Mouse (Mus musculus) midbrain, embryonic 13.5 days (tissue): Measurements from ENCODE around the gene Lfng. TPM values are rescaled to one million over a fixed set of nuclear protein-coding genes. Genes with fewer than 3 reads are reported as not detected.
A peak's percentile ranks its signal among the peaks of the same experiment; 100 is the strongest.

Experiments used
- ATAC-seq: fragments of 200-750 bp; cut with Nextera tagmentation; 2 replicates; pipeline ENCODE4 v1.8.0; 2017; ENCODE audit warnings: mild to moderate bottlenecking, moderate TSS enrichment, moderate library complexity
- H3K27ac ChIP-seq: fragments of 300-500 bp; sonication (generic); 2 replicates; pipeline ENCODE4 v1.5.1; 2015; ENCODE audit warnings: inconsistent platforms, mild to moderate bottlenecking, moderate library complexity
- H3K27me3 ChIP-seq: fragments of 300-500 bp; sonication (generic); 2 replicates; pipeline ENCODE4 v1.6.1; 2015; ENCODE audit warnings: mild to moderate bottlenecking, inconsistent platforms
- H3K36me3 ChIP-seq: fragments of 300-500 bp; sonication (generic); 2 replicates; pipeline ENCODE4 v1.6.1; 2015; ENCODE audit warnings: mild to moderate bottlenecking, inconsistent platforms
- H3K4me1 ChIP-seq: fragments of 300-500 bp; sonication (generic); replicated peaks from 2 replicates; pipeline ENCODE4 v1.6.1; 2015; ENCODE audit warnings: inconsistent platforms
- H3K4me2 ChIP-seq: fragments of 300-500 bp; sonication (generic); replicated peaks from 2 replicates; pipeline ENCODE4 v1.6.1; 2015; ENCODE audit warnings: moderate library complexity, mild to moderate bottlenecking, inconsistent platforms
- H3K4me3 ChIP-seq: fragments of 300-500 bp; sonication (generic); replicated peaks from 2 replicates; pipeline ENCODE4 v1.5.1; 2015; ENCODE audit warnings: mild to moderate bottlenecking, inconsistent platforms
- H3K9ac ChIP-seq: fragments of 300-500 bp; sonication (generic); replicated peaks from 2 replicates; pipeline ENCODE4 v1.6.1; 2015; ENCODE audit warnings: mild to moderate bottlenecking, inconsistent platforms
- H3K9me3 ChIP-seq: fragments of 300-500 bp; sonication (generic); 2 replicates; pipeline ENCODE4 v1.6.1; 2016; ENCODE audit warnings: mild to moderate bottlenecking, inconsistent platforms
- WGBS: fragments of 180-500 bp; shearing (Covaris S2); methylation state at CpG from one replicate; pipeline ENCODE4 v1.1.7; 2015; 5-methylcytosine and 5-hydroxymethylcytosine counted together
- polyA plus RNA-seq: library from polyadenylated mRNA; unstranded; fragments of >200 nt; fragmentation: Nextera tagmentation; extraction: Ambion mirVana; gene quantifications from 2 replicates; pipeline ENCODE4 v1.2.1, GENCODE M21; 2015

Gene Lfng
- polyA plus RNA-seq, 1 experiment from 2014 or later: 25.0 TPM

DNA sequence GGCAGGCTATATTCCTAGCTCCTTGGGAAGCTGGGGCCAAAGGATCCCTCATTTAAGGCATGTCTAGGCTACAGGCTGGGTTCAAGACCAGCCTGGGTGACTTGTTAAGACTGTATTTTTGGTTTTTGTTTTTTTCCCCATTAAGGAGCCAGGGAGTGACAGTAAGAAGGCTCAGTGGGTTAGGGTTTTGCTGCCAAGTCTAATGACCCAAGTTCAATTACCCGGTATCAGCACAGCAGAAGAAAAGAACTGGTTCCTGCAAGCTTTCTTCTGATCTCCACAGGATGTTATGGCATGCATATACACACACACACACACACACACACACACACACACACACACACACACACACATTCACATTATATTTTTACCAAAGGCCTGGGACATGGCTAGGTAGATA is 53.3 kb downstream of the Lfng start:
- Histone ChIP-seq H3K4me2 (no peak overlapping the region), H3K27ac (peak overlapping the region; percentile 75), H3K9ac (no peak overlapping the region), H3K4me3 (no peak overlapping the region), H3K4me1 (peaks cover 44% of the 10 kb centered on the region), H3K27me3 (no peaks in the 10 kb centered on the region), H3K9me3 (no peaks in the 10 kb centered on the region), H3K36me3 (peaks cover 10% of the 10 kb centered on the region; the same call in 1 of the 2 replicates)
- no peak for ATAC-seq
- 67% methylated on average over 1 of the region's 1 CpGs for WGBS

DNA sequence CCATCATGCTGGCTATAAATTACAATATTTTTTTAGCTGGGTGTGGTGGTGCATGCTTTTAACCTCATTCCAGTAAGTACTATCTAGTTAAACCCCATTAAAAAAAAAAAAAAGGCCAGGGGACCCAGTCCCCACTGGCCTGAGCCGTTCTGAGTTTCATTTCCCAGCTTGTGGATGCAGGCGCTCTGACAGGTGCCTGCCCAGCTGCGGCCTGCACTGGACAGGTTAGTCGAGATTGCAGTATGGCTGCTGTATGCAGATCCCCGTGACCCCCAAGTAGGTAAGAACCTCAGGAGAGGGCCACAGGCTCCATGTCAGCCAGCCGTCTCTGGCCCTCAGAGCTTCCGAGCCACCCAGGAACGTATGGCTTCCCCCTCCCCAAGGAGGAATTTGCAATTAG is 54.3 kb downstream of the Lfng start:
- Histone ChIP-seq H3K4me2 (no peak overlapping the region), H3K9me3 (no peaks in the 10 kb centered on the region), H3K27ac (peak overlapping the region; percentile 39; the same call in 1 of the 2 replicates), H3K36me3 (peaks cover 17% of the 10 kb centered on the region; the same call in 1 of the 2 replicates), H3K4me3 (no peak overlapping the region), H3K27me3 (no peaks in the 10 kb centered on the region), H3K4me1 (peaks cover 44% of the 10 kb centered on the region), H3K9ac (peak overlapping the region; percentile 41; the same call in 1 of the 2 replicates)
- 78% methylated on average over 8 of the region's 8 CpGs for WGBS
- no peak for ATAC-seq

DNA sequence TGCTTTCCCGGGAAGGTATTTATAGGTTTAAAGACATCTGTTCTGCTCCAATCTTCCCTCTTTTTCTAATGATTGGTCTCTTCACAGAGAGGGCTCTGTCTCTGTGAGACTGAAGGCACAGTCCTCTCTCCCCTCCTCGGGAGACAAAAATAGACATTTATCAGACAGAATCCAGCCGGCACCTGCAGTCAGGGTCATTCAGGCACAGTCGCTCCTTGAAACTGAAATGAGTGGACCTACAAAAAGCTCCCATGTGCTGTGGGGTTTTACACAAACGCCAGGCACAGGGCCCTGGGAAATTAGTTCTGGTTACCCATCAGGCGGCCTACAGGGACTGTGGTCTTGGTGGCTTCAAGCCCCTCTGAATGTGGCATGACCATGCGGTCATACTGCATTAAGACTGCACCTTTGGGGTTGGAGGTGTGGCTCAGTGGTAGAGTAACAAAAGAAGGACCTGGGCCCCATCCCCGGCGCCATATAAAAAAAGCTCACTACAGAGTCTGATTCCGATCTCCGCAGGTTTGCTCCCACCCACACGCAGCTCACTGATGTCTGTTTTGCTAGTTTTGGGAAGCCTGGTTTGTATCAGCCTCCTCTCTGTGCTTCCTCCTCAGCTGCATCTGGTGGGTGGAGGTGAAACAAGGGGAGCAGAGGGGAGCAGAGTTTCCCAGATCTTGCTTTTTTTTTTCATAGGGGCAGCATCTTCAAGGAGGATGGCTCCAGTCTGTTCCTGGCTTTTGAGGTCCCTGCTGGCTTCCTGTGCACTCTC is 54.9 kb downstream of the Lfng start:
- H3K4me3 ChIP-seq: no peak overlapping the region
- peaks cover 44% of the 10 kb centered on the region for H3K4me1 ChIP-seq
- peaks cover 17% of the 10 kb centered on the region; the same call in 1 of the 2 replicates for H3K36me3 ChIP-seq
- ATAC-seq: no peak
- 73% methylated on average over 12 of the region's 12 CpGs for WGBS
- H3K9me3 ChIP-seq: no peaks in the 10 kb centered on the region
- H3K9ac ChIP-seq: peak overlapping the region; percentile 41
- peak overlapping the region; percentile 39; the same call in 1 of the 2 replicates for H3K27ac ChIP-seq
- no peaks in the 10 kb centered on the region for H3K27me3 ChIP-seq
- no peak overlapping the region for H3K4me2 ChIP-seq

DNA sequence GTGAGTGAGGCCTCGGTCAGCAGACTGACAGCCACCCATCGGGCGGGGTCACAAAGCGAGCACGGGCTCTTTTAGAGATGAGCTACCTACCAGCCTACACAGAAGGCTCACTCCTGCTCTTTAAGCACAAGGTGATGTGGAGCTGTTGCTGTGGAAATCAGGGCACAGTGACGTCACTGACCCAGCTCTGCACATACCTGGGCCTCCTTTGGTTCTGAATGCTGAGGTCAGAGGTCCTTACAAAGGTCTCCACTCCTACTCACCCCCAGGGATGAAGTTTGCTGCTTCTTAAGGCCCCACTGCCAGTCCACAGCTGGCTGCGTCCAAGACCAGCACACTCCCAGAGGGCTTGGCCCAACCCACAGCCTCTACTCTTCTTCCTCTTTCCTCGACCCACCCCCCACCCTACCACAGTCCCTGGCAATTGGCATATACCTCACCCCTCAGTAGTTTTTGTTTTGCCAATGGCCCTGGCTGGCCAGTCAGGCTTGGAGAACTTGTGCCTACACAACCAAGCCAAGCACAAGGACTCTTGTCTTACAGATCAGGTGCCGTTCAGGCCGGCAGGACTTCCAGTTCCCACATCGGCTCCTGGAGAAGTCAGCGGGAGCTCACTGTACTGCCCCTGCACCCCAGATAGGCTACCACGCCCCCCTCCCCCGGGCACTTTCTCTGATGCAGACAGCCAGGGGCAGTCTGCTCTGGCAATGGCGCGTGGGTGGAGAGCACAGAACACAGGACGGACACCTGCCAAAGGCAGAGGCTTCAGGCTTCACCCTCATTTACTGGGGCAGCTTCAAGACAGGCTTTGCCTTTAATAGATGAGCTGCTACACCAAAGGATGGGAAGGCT is 55.8 kb downstream of the Lfng start:
- H3K27me3 ChIP-seq: no peaks in the 10 kb centered on the region
- H3K4me2 ChIP-seq: no peak overlapping the region
- WGBS: 73% methylated on average over 17 of the region's 17 CpGs
- H3K4me3 ChIP-seq: no peak overlapping the region
- H3K9ac ChIP-seq: 0 out of 2 replicates have a peak overlapping the region, but pooled peaks have one; percentile 28
- ATAC-seq: no peak
- H3K4me1 ChIP-seq: peaks cover 40% of the 10 kb centered on the region
- H3K9me3 ChIP-seq: no peaks in the 10 kb centered on the region
- H3K27ac ChIP-seq: 0 out of 2 replicates have a peak overlapping the region, but pooled peaks have one; percentile 7
- H3K36me3 ChIP-seq: peaks cover 22% of the 10 kb centered on the region

DNA sequence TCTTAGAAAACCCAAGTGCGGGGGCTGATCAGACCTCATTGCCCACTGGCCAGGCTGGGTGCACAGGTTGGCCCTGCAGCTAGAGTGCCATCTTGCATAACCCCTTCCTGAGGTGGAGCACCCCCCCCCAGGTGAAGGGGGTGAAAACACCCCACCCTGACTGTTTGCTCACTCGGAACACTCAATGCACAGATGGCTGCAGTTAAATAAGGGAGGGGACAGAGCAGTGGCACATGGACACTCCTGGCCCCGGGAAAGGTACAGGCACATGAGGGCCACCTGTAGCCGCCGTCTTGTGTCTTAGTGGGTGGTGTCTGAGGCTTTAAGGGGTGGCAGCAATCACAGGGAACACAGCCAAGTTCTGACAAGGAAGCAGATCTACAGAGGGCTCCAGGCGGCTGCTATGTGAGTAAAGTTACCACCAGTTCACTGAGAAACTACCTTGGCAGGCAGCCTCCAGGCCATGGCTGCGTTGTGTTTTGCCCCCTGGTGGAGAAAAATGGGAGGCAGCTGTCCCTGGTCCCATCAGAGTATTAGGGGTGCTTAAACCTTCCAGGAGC is 56.6 kb downstream of the Lfng start:
- no peak for ATAC-seq
- H3K27ac ChIP-seq: no peak overlapping the region
- H3K27me3 ChIP-seq: no peaks in the 10 kb centered on the region
- WGBS: 67% methylated on average over 7 of the region's 7 CpGs
- peaks cover 40% of the 10 kb centered on the region for H3K4me1 ChIP-seq
- no peak overlapping the region for H3K4me2 ChIP-seq
- no peaks in the 10 kb centered on the region for H3K9me3 ChIP-seq
- H3K9ac ChIP-seq: no peak overlapping the region; the same call in 1 of the 2 replicates
- peaks cover 30% of the 10 kb centered on the region for H3K36me3 ChIP-seq
- H3K4me3 ChIP-seq: no peak overlapping the region

Other genes starting within 250 kb of the Lfng start
- 25.2 and 26.4 TPM in 2 replicates for gene Snx8, start 218.1 kb upstream of the Lfng start, polyA plus RNA-seq
- gene Eif3b, start 188.0 kb upstream of the Lfng start, polyA plus RNA-seq: 71.4 and 92.6 TPM in 2 replicates
- not detected in 2 replicates for gene Gm4869, start 161.7 kb upstream of the Lfng start, polyA plus RNA-seq
- 13.4 and 15.2 TPM in 2 replicates for gene Chst12, start 101.8 kb upstream of the Lfng start, polyA plus RNA-seq
- gene Grifin, start 42.2 kb upstream of the Lfng start, polyA plus RNA-seq: not detected in 2 replicates
- 53.6 and 76.6 TPM in 2 replicates for gene Ttyh3, start 41.7 kb downstream of the Lfng start, polyA plus RNA-seq
- 24.4 and 26.0 TPM in 2 replicates for gene Iqce, start 95.1 kb downstream of the Lfng start, polyA plus RNA-seq
- 20.7 and 22.4 TPM in 2 replicates for gene Brat1, start 97.7 kb downstream of the Lfng start, polyA plus RNA-seq
- 2.1 and 3.2 TPM in 2 replicates for gene Amz1, start 116.8 kb downstream of the Lfng start, polyA plus RNA-seq
- 12.0 and 12.1 TPM in 2 replicates for gene Gna12, start 223.1 kb downstream of the Lfng start, polyA plus RNA-seq